Mouse (Mus musculus) heart, adult 2 months (tissue): ENCODE measurements around the gene Prap1.

Experiments used
- CTCF ChIP-seq: fragments of 200-600 bp; IDR thresholded peaks from 2 replicates; pipeline ENCODE4 v1.8.1; 2022; ENCODE audit warnings: antibody characterized with exemption, mild to moderate bottlenecking, moderate library complexity
- EP300 ChIP-seq: fragments of 200-500 bp; IDR thresholded peaks from 2 replicates; pipeline ENCODE4 v1.6.1; 2011; ENCODE audit warnings: low read depth, low read length, control low read depth; ENCODE audit not compliant: insufficient read depth
- POLR2A ChIP-seq: fragments of 200-500 bp; IDR thresholded peaks from 2 replicates; pipeline ENCODE4 v1.6.1; 2011; ENCODE audit warnings: mild to moderate bottlenecking, low read depth, low read length, control low read depth; ENCODE audit not compliant: insufficient read depth

DNA sequence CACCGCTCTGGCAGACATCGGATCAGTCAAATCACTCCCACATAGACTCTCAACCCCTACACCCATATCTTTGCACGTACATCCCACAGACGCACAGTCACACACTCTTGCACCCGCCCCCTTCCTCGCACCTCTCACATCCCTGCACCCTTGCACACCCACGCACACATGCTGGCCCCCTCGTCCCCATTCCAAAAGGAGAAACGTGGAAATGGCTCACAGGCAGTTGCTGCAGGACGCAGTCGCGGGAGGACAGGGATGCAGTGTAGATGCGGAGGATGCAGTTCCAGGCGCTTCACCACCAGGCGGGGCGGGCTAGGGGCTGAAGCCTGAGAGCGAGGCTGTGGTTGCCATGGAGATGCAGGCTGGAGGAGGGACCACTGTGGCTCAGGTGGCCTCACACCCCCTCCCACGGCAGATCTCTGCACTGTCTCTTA lies 10.9 kb upstream of the Prap1 start, which contains the start of gene Caly:
- no peak; the same call in 1 of the 2 replicates for TF ChIP-seq CTCF
- TF ChIP-seq EP300: no peak
- no peak for TF ChIP-seq POLR2A
